Mouse (Mus musculus) myocyte (in vitro differentiated cells): ENCODE data around the gene Tmf1.

Experiments
- MAX ChIP-seq: IDR thresholded peaks from one replicate; pipeline ENCODE4 v1.6.1; 2011; ENCODE audit warnings: low read depth, mild to moderate bottlenecking, control low read depth
- MYOD1 ChIP-seq, 3 experiments: IDR thresholded peaks; one replicate each; pipeline ENCODE4 v1.6.1; 2011; ENCODE audit warnings: control low read depth in 2 of 3, low read depth in 2 of 3, mild to moderate bottlenecking in 2 of 3, moderate library complexity in 1 of 3; ENCODE audit not compliant: insufficient read length in 2 of 3, control insufficient read depth in 1 of 3
- MYOG ChIP-seq, 3 experiments: IDR thresholded peaks; one replicate each; pipeline ENCODE4 v1.6.1; 2011; ENCODE audit warnings: control low read depth in 2 of 3, low read depth in 2 of 3, mild to moderate bottlenecking in 2 of 3; ENCODE audit not compliant: insufficient read length in 2 of 3, control insufficient read depth in 1 of 3, insufficient read depth in 1 of 3
- POLR2A ChIP-seq: IDR thresholded peaks from one replicate; pipeline ENCODE4 v1.6.1; 2011; ENCODE audit warnings: low read depth, mild to moderate bottlenecking, control low read depth, moderate library complexity; ENCODE audit not compliant: insufficient read length
- POLR2AphosphoS2 ChIP-seq: IDR thresholded peaks from one replicate; pipeline ENCODE4 v1.6.1; 2011; ENCODE audit warnings: low read depth, control low read depth; ENCODE audit not compliant: insufficient read length
- USF1 ChIP-seq: IDR thresholded peaks from one replicate; pipeline ENCODE4 v1.6.1; 2011; ENCODE audit warnings: low read depth, mild to moderate bottlenecking, control low read depth, moderate library complexity

DNA sequence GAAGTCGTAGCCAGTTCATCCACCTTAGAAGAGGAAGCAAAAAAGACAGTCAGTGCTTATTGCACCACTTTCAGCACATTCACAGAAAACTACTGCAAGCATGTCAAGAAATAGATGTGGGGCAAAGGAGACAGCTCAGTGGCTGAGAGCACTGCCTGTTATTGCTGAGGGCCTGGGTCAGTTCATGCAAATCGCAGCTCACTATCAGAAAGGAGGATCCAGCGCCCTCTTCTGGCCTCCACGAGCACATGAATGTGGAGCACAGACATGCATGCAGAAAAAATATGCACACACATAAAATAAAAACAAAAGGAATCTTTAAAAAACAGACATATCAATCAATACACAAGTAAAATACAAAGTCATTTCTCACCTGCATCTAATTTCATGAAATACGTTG is 47.9 kb downstream of the Tmf1 start:
- TF ChIP-seq MYOG (IDR thresholded peaks at IDR 0.05; ENCODE audit: control insufficient read depth in 1 of 3, insufficient read depth in 1 of 3, insufficient read length in 2 of 3, low read depth in 2 of 3) (no peak), POLR2A (no peak), POLR2AphosphoS2 (no peak), MYOD1 (IDR thresholded peaks at IDR 0.05; ENCODE audit: control insufficient read depth in 1 of 3, insufficient read length in 2 of 3, low read depth in 2 of 3) (no peak), USF1 (no peak), MAX (no peak)
